Mouse (Mus musculus) spleen, adult 10 weeks (tissue): Measurements from ENCODE around the gene Tifa. TPM values are rescaled to one million over a fixed set of nuclear protein-coding genes. Genes with fewer than 3 reads are reported as not detected.

Source experiments
- polyA plus RNA-seq: library from polyadenylated mRNA; stranded (reverse); fragments of 350-450 nt; fragmentation: Illumina TruSeq; extraction: RNeasy Lipid Tissue Mini Kit (QIAGEN cat#74804); gene quantifications from one replicate; pipeline ENCODE4 v1.2.3, GENCODE M21; 2015; ENCODE audit warnings: low replicate concordance; ENCODE audit not compliant: insufficient read depth

Gene Tifa
- 55.8 TPM for polyA plus RNA-seq

DNA sequence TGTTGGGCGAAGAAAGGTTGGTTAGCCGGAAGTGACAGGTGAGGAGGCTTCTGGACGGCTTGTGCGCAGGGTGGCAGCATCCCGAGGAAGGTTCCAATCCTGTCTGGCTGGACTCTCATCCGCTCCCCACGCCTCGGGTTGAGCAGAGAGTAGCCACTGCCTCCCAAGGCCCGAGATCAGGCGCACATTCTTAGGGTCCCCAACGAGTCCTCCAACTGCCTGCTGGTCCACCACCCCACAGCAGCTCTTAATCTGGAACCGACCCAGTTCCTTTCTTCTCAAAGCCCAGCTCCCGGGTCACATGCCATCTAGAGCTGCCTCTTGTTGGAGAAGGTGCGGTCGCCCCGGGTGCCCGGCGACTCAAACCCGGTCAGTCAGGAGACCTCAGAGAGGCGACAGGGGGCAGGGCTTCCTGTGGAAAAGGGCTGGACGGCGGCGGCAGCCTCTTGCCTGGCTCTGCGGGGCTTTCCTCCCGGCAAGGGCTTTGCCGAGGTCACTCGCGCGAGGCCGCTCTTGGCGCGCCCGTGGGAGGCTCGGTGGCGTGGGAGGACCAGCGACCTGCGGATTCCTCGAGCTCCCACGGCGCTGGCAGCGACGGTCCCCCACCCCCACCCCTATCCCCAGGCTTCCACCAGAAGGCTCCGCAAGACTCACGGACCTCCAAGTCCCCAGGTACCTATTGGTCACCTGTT is at the start of gene Tifa:
Gene Tifa, plus strand, starts transcription at position 306 of the 692 bp plus-strand sequence.

DNA sequence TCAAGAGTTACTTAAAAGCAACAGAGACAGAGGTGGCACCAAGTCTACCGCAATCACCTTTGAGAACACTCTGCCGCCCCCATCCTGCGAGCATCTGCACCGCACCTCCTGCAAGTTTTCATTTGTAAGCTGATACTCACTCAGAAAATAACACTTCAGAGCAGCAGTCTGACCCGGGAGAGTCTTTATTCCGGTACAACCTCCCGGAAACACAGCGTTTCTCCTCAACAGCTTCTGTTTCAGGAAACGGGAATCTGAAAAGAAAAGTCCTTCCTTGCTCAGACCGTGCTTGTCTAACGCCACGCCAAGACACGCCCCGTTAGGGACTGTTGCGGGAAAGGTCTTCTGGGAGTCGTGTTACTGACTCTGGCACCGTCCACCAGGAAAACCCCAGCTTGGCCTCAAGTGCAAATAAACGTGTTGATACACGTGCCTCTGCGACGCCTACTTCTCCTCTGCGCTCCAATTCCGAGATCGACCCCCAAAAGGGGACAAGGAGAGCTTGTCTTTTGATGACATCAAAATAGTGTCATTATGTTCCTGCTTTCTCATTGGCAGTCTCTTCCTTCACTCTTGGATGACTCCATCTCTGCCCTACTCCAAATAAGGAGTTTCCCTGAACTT is 9.5 kb upstream of the Tifa start, which contains the start of gene Alpk1:
Gene Alpk1, minus strand, starts transcription at position 507 of the 624 bp plus-strand sequence.

DNA sequence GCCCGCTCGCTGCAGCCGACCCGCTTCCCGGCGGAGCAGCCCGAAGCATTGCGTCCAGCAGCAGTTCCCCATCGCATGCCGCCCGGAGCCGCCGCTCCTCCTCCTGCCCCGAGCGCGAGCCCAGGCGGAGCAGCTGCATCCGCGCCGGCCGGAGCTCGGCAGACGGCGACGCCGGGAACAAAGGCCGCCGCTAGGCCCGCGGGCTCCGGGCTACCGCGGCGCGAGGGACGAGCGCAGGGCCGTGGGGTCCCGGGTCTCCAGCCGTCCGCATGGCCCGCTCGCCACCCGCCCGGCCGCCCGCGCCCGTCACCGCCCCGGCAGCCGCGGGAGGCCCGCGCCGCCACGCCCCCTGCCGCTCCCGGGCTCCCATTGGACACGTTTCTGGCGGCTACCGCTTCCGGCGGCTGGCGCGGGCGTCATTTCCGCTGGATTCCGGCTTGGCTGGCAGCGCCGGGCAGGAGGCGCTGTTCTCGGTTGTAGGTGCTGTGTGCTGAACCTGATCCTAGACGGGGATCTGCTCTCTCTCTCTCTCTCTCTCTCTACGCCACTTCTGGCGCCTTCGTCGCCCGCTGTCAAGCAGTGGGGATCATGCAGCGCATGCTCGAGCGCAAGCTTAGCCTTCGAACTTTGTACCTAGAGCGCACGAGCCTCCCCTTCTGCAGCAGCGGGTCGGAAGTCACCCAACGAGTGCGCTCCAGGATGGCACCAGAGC is 47.7 kb downstream of the Tifa start, which contains the start of gene Ap1ar:
Gene Ap1ar, minus strand, starts transcription at position 370 of the 712 bp plus-strand sequence.

Other genes starting within 250 kb of the Tifa start
- gene Larp7, start 236.5 kb upstream of the Tifa start, polyA plus RNA-seq, result 59.5 TPM
- 5.8 TPM for gene Zgrf1, start 236.3 kb upstream of the Tifa start, polyA plus RNA-seq
- not detected for gene Neurog2, start 156.7 kb upstream of the Tifa start, polyA plus RNA-seq
- gene Alpk1, start 9.3 kb upstream of the Tifa start, polyA plus RNA-seq, result 11.0 TPM
- 52.4 TPM for gene Ap1ar, start 47.7 kb downstream of the Tifa start, polyA plus RNA-seq
- 18.4 TPM for gene Fam241a, start 106.5 kb downstream of the Tifa start, polyA plus RNA-seq